Mouse (Mus musculus) megakaryocyte-erythroid progenitor cell, adult 5-6 weeks (primary cell): ENCODE results near the gene Gm4175. TPM values are rescaled to one million over a fixed set of nuclear protein-coding genes. Genes with fewer than 3 reads are reported as not detected.
"Not testable (repeated sequence)": the region's sequence is repeated elsewhere in the genome, so short reads cannot be mapped to it uniquely, and the experiment has no call there.

ENCODE experiments used
- ATAC-seq: replicated peaks from 2 replicates; pipeline ENCODE4 v1.8.0; 2016; ENCODE audit warnings: mild to moderate bottlenecking, inconsistent platforms; ENCODE audit not compliant: severe bottlenecking, poor library complexity, low FRiP score, low TSS enrichment
- total RNA-seq, 2 experiments: library from RNA; stranded (forward) in 1 of 2; stranded (reverse) in 1 of 2; fragments of 200-1000, 215-1000 nt in 1 of 2; fragments of >200 nt in 1 of 2; fragmentation: Nextera tagmentation in 1 of 2; gene quantifications; 2 replicates each; pipeline ENCODE4 v1.2.3; 2014 to 2017

Gene Gm4175
- total RNA-seq (2014; fragmentation: Nextera tagmentation) (not detected in 2 replicates), total RNA-seq (2017) (not detected in 2 replicates)

DNA sequence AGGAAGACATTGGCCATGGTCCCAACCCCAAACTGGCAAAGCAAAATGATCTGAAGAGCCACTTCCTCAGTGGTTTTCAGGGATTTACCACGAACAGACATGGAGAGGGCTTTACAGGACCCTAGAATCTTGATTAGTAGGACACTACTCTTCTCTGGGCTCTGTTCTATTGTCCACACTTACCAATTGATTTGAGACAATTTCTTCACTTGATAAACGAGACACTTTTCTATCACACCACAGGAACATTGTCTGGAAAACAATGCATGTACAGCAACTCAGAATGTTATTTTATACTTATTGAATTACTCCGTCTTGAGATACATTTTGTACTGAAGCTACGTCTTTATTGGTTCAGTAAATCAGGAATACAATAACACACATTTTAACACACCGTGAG lies at the start of gene Gm4175:
TSS of gene Gm4175 (minus strand) at position 101 of the 400 bp plus-strand sequence.
- not testable (repeated sequence) for ATAC-seq

DNA sequence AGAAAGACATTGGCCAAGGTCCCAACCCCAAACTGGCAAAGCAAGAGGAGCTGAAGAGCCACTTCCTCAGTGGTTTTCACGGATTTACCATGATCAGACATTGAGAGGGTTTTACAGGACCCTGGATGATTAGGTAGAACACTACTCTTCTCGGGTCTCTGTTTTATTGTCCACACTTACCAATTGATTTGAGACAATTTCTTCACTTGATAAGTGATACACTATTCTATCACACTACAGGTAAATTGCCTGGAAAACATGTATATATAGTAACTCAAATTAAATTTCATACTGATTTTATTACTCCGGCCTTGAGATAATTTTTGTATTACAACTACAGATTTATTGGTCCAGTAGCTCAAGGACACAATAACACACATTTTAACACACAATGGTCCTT lies 35.4 kb upstream of the Gm4175 start, which contains the start of gene Gm4177:
TSS of gene Gm4177 (minus strand) at position 101 of the 400 bp plus-strand sequence.
- ATAC-seq, result not testable (repeated sequence)

Other genes starting within 250 kb of the Gm4175 start
- not detected in 2 replicates for gene Vmn1r130, start 249.7 kb downstream of the Gm4175 start, total RNA-seq (2014; fragmentation: Nextera tagmentation)
- not detected in 2 replicates for gene Vmn1r130, start 249.7 kb downstream of the Gm4175 start, total RNA-seq (2017)
- not detected in 2 replicates for gene Vmn1r131, start 215.4 kb downstream of the Gm4175 start, total RNA-seq (2014; fragmentation: Nextera tagmentation)
- gene Vmn1r131, start 215.4 kb downstream of the Gm4175 start, total RNA-seq (2017), result not detected in 2 replicates
- not detected in 2 replicates for gene Vmn1r132, start 147.4 kb downstream of the Gm4175 start, total RNA-seq (2014; fragmentation: Nextera tagmentation)
- gene Vmn1r132, start 147.4 kb downstream of the Gm4175 start, total RNA-seq (2017), result not detected in 2 replicates
- gene Gm4177, start 35.3 kb upstream of the Gm4175 start, total RNA-seq (2014; fragmentation: Nextera tagmentation), result not detected in 2 replicates
- not detected in 2 replicates for gene Gm4177, start 35.3 kb upstream of the Gm4175 start, total RNA-seq (2017)
- not detected in 2 replicates for gene Vmn1r135, start 70.9 kb upstream of the Gm4175 start, total RNA-seq (2014; fragmentation: Nextera tagmentation)
- not detected in 2 replicates for gene Vmn1r135, start 70.9 kb upstream of the Gm4175 start, total RNA-seq (2017)
- gene Gm5725, start 82.8 kb upstream of the Gm4175 start, total RNA-seq (2014; fragmentation: Nextera tagmentation), result not detected in 2 replicates
- not detected in 2 replicates for gene Gm5725, start 82.8 kb upstream of the Gm4175 start, total RNA-seq (2017)
- gene Gm5891, start 159.8 kb upstream of the Gm4175 start, total RNA-seq (2014; fragmentation: Nextera tagmentation), result not detected in 2 replicates
- not detected in 2 replicates for gene Gm5891, start 159.8 kb upstream of the Gm4175 start, total RNA-seq (2017)
- not detected in 2 replicates for gene Vmn1r137, start 233.1 kb upstream of the Gm4175 start, total RNA-seq (2014; fragmentation: Nextera tagmentation)
- not detected in 2 replicates for gene Vmn1r137, start 233.1 kb upstream of the Gm4175 start, total RNA-seq (2017)